Mouse (Mus musculus): ENCODE measurements around the gene Syndig1.

GRCm38 (mm10) chr2:149996382-149996964 is 167.5 kb downstream of the Syndig1 start:
- TF ChIP-seq CTCF (IDR thresholded peaks at IDR 0.05; ENCODE audit: insufficient read depth, low read depth, low read length) (no peak), POLR2A (IDR thresholded peaks at IDR 0.05; ENCODE audit: insufficient read depth, low read depth, low read length) (no peak)
